Mouse (Mus musculus) ovary, postnatal 14 days (tissue): ENCODE measurements around the gene Rap1gds1.

Experiments used
- DNase-seq: peaks from one replicate; pipeline ENCODE4 v3.0.0; 2022; ENCODE audit warnings: low spot score

The Rap1gds1 gene

DNA sequence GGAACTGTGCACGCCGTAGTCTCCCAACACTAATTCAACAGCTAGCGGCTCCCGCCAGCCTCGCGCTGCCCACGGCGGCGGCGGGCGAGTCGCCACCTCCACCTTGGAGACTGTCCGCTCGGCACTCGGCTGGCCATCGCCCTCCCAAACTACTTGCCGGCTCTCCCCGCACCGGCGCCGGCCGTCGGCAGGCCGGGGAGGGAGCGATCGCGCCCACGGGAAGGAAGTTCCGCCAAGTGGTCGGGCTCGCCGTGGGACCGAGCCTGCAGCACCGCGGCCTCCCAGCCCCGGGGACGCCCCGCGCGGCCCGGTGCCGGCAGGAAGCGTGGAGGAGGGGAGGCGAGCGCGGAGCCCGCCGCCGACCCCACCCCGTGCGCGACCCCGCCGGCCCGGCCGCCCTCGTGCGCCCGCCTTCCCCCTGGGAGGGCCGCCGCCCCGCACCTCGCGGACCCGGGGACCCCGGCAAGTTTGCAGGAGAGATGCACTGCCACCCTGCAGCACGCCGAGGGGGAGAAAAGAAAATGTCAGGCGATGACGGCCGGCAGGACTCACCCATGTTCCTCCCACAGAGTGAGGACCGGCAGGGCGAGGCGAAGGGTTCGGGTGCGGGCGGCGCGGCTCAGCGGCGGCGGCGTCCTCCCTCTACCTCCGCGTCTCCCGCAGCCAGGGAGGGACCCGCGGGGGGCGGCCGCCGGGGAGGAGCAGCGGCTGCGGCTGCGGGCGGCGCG lies at the start of gene Rap1gds1:
Rap1gds1 (minus strand) TSS at position 718 of the 728 bp plus-strand sequence.
- peak; percentile 55 for DNase-seq

DNA sequence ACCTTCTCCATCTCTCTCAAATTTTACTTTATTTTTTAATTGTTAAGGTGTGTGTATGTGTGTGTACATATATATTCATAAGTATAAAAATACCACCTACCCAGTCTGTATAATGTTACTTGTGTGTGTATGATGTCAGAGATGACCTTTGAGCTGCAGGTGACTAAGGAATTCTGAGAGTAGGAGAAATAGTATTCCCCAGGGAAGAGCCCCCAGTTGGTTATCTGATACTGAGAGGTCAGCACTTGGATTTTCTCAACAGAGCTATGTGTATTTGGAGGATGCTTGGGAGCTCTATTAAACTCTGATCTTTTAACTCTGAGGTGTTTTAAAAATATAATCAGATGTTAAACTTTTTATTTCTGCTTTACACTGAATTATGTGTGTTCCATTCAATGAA lies 43.4 kb upstream of the Rap1gds1 start:
- DNase-seq, result no peak

DNA sequence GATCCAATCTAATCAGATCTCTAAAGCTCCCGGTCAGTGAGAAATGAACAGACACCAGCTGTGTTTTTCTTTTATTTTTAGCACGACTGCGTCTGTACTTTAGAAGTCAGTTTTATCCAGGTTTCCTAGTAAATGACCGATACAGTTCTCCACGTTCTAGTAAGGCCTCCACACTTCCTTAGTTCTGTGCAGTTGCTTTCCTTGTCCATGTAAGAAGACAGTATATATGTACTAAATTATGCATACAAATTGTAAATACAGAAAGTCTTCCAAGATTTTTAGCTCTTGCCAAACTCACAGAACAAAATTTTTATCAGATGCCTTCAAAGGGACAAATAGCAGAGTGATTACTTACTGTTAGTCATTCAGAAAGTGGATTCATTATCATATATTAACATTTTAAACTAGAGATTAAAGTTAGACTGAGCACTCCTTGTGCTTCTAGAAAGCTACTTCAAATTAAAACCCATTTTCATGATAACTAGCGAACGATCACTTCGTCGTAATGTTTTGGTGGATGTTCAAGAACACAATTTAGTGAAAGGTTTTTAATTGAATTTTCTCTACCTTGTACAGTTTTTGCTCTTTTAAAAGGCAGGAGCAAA lies 41.8 kb upstream of the Rap1gds1 start:
- DNase-seq, result no peak

DNA sequence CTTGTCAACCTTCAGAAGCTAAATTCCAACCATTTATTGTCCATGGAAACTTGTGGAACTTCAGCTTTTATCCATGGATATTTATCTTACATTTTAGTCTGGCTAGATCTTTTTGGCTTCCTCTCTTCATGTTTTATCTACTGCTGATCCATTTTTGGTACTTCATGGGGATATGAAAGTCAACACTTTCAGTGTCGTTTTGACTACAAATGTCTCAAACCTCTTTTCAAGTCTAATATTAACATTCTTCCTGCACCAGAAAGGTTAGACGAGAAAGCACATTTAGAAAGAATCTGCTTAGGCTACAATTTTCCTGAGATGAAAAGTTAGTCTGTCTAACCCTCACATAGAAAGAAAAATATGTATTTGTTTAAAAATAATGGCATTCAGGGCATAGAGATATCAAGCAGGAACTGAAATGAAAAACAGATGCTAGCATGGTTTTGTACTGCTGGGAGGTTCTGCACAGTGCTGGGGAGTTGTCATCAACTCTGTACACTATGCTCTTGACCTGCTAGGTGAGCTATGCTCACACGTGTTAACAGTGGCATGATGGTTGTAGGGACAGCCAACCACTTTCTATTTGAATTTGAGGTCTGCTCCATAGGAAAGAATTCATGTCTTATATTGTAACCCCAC lies 37.5 kb upstream of the Rap1gds1 start:
- DNase-seq, result no peak

DNA sequence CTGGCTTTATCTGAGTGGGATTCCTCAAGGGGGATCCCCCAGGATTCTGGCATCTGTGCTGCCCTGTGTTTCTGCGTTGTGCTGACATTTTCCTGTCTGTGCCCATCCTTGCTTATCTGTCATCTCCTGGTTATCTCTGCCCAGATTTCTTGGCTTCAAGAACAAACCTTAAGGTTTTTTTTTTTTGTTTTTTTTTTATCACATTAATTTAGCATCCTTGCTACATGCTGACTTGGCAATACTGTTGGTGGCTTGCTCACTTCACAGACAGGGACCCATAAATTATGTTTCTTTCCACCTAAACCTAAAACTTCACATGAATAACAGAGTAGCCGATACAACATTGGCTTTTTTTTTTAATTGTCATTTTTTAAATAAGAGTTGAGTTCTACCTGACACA lies 36.9 kb upstream of the Rap1gds1 start:
- DNase-seq, result no peak

DNA sequence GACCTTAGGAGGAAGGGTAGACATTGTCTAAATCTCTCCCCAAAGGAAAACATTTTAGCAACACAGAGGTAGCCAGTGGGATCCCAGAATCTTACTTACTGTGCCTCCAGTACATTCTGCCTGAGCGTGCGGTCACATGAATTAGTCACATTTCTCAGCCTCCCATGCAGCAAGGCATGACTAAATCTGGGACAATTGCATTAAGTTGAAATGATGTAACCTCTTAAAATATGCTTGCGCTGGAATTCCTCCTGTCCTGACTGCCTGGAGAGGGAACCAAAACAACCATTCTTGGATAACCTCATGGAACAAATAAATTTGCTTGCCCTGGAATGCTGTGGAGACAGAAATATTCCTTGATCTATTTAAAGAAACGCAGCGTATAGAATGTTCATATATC lies 33.2 kb upstream of the Rap1gds1 start:
- DNase-seq, result no peak

DNA sequence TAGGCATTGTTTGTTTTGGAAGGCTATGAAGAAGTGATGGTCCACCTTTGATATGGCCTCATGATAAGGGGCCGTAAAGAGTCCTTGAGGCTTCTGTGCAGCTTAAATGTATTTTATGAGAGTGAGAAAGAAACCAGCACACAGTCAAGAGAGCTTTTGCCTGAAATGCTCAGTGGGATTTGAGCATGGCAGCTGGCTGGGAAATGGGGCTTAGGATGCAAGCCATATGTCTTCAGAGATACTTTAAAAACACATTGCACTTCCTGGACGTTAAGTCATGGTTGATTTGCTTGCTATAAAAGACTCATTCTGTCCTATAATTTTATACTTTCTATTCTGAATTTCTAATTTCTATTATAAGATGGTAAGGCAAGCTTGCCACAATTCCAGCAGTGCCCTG lies 28.9 kb upstream of the Rap1gds1 start:
- no peak for DNase-seq

DNA sequence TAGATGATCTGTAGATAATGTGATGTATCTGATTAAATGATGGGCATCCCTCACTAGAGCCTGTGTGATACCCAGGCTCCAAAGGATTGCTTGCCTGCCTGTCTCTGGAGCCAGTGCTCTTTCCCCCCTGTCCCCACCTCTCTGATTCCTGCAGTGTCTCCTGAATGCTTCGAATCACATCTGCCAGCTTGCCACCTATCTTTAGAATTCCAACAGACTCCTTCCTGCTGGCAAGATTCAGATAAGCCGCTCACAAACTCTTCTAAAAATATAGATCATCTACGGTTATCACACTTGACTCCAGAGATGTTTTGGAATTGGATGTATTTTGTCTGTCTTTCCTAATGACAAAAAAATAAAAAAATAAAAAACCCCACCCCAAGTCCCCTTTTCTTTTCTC lies 28.3 kb upstream of the Rap1gds1 start:
- DNase-seq, result no peak

DNA sequence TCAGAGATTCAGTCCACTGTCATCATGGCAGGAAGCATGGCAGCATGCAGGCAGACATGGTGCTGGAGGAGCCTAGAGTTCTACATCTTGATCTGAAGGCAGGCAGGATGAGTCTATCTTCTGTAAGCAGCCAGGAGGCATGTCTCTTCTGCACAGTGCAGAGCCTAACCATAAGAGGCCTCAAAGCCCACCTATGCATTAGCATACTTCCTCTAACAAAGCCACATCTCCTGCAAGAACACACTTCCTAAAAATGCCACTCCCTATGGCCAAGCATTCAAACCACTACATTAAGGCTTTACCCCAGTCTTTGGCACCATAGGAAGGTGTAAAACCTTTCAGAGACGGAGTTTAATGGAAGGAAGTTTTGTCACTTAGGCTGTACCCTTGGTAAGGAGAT lies 26.9 kb upstream of the Rap1gds1 start:
- no peak for DNase-seq

DNA sequence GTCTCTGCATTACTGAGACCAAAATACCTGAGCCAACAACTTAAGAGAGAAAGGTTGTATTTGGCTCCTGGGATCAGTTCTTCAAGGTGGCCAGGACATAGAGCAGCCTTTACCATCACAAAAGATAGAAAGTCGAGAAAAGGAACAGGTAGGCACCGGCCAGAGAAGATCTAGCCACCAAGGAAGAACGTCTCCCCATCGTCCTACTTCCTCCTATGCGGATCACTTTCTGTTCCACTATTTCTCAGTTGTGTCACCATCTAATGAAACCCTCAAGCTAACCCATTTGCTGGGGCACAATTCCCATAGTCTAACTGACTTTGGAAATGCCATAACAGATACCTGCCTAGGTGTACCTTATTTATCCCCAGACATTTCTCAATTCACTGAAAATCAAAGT lies 24.3 kb upstream of the Rap1gds1 start:
- no peak for DNase-seq

DNA sequence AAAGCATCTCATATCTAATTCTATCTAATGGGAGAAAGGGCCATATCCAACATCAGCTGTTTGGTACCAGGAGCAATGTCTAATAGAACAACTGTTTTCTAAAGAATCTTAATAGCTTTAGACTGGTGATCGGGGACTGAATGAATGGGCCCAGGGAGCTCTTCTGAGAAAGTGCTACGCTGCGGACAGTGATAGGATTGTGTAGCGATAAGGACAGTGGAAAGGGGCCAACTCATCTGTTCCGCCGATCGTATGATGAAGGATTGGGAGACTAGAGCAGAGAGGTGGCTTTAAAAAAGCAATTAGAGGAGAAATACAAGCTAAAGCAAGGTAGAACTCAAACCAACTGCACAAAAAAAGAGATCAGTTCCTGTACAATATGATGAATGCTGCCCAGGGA lies 20.9 kb upstream of the Rap1gds1 start:
- DNase-seq, result no peak

DNA sequence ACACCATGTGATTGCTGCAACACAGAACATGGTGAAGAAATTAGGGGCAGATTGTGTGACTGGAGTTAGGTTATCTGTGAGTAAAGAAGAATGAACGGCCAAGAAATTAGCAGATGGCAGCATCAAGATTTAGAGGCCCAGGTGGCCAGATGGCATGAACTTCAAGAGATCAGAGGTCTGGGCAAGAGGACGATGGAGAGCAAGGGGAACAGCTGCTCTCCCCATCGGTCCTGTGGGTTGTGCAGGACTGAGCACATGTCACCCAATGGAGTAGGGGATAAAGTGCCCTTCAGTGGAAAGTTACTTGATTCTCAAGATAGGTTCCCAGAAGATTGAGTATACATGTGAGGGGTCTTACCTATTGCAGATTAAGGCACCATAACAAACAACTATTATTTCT lies 13.5 kb upstream of the Rap1gds1 start:
- no peak for DNase-seq

DNA sequence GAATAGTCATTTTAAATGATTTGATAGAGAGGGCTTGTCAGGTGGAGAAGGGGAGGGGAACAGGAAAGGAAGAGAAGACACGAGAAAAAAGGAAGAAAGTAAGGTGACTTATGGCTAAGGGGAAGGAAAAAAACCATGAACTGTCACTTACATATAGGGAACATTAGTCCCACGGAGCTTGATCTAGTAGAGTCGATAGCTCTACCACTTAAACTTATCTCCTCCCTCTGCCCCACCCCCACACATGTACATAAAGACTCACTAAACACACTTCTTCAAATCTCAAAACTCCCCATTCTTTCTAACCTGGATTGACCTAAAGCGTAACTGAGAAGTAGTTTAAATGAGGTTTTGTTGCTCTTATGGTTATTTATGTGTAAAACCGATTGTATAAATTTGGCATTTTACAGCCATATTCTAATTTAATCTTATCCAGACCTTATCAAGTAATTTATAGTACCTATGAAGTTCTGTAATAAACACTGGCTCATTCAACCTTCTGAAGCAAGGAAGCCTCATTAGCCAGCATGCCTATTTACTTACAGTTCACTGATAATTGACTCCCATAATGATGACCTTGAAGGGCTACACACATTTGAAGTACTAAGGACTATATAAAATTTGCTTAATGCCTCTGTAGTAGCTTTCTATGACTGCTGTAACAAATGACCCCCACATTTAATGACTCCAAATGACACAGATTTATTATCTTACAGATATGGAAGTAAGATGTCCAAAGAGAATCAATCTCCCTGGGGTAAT lies 9.0 kb upstream of the Rap1gds1 start:
- no peak for DNase-seq

DNA sequence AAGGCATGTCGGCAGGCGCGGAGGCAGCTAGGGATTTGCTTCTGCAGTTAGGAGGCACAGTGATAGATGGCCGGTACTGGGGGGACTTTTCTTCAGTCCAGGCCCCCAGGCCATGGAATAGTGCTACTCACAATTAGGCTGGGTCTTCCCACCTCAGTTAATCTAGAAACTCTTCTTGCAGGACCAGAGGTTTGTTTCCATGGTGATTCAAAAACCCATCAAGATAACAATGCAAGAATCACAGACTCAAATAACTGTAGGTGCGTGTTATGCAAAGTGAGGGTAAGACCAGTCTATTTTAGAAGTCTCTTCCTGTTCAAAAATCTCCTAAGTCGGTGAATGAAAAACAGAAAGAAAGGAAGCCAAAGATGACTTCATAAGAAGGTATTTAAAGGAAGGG lies 4.8 kb upstream of the Rap1gds1 start:
- no peak for DNase-seq

DNA sequence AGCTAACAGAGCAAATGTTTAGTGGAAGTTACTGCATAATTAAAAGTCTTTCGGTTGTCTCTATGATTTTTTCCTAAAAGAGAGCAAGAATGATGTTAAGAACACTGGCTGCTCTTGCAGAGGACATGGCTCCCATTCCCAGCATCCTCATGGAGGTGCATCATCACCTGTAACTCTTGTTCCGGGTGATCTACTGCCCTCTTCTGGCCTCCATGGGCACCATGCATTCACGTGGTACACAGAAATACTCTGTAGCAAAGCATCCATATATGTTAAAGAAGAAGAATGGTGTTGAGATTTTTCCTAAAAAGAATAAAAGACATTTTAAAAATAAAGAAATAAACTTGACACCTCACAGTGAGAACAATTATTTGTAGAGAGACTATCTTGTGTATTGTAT lies 3.0 kb upstream of the Rap1gds1 start:
- DNase-seq, result no peak

DNA sequence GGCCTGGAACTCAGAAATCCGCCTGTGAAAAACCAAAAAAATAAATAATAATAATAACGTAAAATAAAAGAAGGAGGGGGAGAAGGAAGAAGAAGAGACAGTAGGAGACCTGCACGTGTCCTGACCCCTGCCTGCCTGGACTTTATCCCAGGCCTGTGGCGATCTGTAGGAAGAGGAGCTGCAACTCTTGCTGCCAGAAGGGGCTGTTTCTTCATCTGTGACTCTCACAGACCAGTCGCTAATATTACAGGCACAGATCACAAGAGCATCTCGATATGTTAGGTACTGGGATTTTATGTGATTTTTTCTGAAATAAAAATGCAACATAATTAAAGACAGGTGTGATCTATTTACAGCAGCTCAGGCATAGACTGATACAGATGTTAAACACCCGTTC lies 1.1 kb upstream of the Rap1gds1 start:
- DNase-seq, result no peak

DNA sequence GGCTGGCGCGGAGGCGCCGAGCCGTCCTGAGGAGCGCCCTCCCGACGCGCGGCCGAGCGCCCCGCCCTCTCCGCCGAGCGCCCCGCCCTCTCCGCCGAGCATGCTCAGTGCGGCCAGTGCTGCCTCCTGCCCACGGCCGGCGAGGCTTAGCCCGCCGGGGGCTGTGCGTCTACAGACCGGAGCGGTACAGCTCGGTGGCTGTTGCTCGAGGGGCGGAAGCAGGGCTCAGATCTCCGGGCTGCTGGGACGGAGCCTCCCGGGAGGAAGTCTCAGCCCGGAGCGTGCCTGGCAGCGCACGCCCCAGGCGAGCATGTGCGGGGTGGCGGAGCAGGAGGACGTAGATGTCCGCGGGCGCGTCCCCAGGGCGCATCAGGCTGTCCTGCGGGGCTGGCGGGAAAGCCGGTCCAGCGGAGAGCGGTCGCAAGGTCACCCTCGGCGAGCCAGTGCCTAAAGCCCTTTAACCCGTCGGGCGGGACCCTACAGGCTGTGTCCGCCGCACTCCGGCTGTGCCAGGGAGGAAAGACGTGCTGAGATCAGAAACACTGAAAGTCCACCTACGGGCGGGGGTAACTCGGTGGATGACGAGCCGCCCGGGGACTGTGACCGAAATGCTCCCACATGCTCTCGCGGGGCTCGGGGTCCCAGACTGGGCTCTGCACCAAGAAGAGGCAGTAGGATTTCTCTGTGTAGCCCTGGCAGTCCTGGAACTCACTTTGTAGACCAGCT lies 495 bp upstream of the Rap1gds1 start:
- peak; percentile 83 for DNase-seq

DNA sequence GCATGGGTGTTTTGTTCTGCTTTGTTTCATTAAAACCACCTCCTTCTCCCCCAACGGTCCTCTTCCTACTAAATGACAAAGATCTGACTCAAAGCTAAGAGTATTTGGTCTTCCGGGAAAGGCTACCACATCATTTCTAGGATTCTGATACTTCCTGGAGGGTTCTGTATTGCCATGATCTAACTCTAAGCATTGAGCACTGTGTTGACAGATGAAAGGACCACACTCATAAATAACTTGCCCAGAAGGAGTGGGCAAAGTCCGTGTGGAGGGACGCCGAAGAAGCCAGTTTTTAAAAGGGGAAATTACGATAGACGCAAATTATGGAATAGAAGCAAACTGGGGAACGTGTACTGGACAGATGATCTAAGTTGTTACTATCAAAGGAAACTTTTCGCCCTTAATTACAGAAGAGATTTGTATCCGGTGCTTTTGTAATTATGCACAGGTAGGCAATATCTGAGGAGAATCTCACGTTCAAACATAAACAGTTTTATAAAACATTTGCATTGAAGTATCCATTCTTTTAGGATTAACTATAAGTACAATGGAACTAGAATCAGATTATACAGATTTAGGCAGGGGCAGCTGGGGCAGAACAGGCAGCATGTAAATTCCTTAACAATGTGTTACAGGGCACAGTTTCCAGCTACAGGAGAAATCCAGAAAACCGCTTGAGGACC lies 1.1 kb downstream of the Rap1gds1 start:
- no peak for DNase-seq

DNA sequence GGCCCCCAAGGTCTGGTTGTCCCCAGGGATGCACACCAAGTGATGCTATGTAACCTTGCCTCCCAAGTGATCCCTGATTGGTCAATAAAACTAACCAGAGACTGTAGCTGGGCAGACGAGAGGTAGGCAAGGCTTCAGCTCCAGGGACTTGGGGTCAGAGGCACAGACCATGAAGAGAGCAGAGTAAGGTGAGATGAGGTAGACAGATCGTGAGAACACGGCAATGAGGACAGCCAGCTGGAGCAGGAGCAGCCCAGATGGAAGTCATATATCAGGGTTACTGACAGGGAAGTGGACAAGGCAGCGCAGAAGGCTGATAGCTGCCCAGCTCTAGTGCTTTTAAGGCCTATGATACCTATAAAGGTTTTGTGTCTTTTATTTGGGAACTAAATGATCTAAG lies 5.5 kb downstream of the Rap1gds1 start:
- no peak for DNase-seq

DNA sequence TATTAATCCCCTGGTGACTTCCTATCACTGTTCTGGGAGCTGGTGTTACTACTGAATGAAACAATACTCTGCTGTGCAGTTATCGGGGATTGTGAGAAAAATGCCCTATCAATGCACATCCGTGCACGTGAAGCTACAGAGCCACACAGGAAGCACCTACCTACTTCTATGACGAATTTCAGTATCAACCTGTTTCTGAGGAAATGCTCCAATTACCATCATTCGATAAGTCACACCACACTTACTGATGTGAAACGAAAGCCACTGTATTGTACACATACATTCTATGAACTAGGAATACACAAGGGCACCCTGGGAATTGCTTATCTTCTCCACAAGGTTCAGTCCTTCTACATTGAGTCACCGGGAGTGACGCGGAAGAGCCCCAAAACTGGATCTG lies 10.9 kb downstream of the Rap1gds1 start:
- DNase-seq, result no peak

DNA sequence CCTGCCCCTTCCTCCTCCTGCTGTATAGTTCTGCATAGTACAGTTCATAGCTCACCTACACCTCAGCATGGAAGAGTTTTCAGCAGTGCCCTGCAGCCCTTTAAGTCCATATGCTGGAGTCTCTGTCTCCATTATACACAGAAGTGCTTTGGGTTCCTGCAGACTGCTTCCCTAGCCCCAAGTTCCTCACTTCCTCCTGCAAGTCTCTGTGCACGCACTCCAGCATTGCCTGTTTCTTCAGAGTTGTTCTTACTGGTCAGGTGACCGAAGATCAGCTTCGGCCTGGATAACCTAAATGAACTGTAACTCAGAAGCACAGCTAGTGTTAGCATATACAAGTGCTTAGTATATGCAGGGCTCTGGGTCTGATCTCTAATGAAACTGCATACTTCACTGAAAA lies 12.9 kb downstream of the Rap1gds1 start:
- DNase-seq, result no peak
